Mouse (Mus musculus): ENCODE measurements at regions not wholly inside any gene's neighbourhood (a gene's known extent, or its start where the extent isn't known, plus 50 kb on each side); places are given as distances from the start of the nearest gene placed in this dataset.

- no peak for DNase-seq
Measured at GRCm38 (mm10) chr8:64542501-64542900, 150.4 kb downstream of the Cpe start.

- no peak for DNase-seq
Measured at GRCm38 (mm10) chr8:64539846-64540472, 152.9 kb downstream of the Cpe start.

GRCm38 (mm10) chr8:64531780-64532179, 161.1 kb downstream of the Cpe start:
- DNase-seq = no peak

- DNase-seq = peak; percentile 43 to 56
Measured at GRCm38 (mm10) chr8:64522441-64523102, 170.3 kb downstream of the Cpe start.

- DNase-seq = no peak
Measured at GRCm38 (mm10) chr8:64519650-64520049, 173.2 kb downstream of the Cpe start.

GRCm38 (mm10) chr8:64515923-64516322, 176.9 kb downstream of the Cpe start:
- DNase-seq = no peak

- DNase-seq = no peak
Measured at GRCm38 (mm10) chr8:64497281-64498060, 195.4 kb downstream of the Cpe start.

GRCm38 (mm10) chr8:64496333-64497213, 196.3 kb downstream of the Cpe start:
- DNase-seq = no peak

- no peak for DNase-seq
Measured at GRCm38 (mm10) chr8:64491561-64491960, 201.3 kb downstream of the Cpe start.

- no peak for DNase-seq
Measured at GRCm38 (mm10) chr8:64488057-64488456, 204.8 kb downstream of the Cpe start.

GRCm38 (mm10) chr8:64473276-64473675, 219.6 kb downstream of the Cpe start:
- no peak for DNase-seq

- no peak for DNase-seq
Measured at GRCm38 (mm10) chr8:64472801-64473270, 220.0 kb downstream of the Cpe start.

GRCm38 (mm10) chr8:64461136-64461535, 231.7 kb downstream of the Cpe start:
- no peak for DNase-seq

GRCm38 (mm10) chr8:64456970-64457369, 235.9 kb downstream of the Cpe start:
- no peak for DNase-seq

- no peak for DNase-seq
Measured at GRCm38 (mm10) chr8:64454736-64455135, 238.1 kb downstream of the Cpe start.

GRCm38 (mm10) chr8:64445366-64445765, 239.3 kb upstream of the Tll1 start:
- no peak for DNase-seq

GRCm38 (mm10) chr8:64444429-64444828, 238.4 kb upstream of the Tll1 start:
- DNase-seq = no peak

GRCm38 (mm10) chr8:64438489-64438888, 232.4 kb upstream of the Tll1 start:
- no peak for DNase-seq

GRCm38 (mm10) chr8:64434648-64435047, 228.6 kb upstream of the Tll1 start:
- no peak for DNase-seq

GRCm38 (mm10) chr8:64422850-64423214, 216.8 kb upstream of the Tll1 start:
- DNase-seq = no peak

GRCm38 (mm10) chr8:64422200-64422849, 216.3 kb upstream of the Tll1 start:
- DNase-seq = no peak
